Mouse (Mus musculus): ENCODE data around the gene Scube1. TPM values are rescaled to one million over a fixed set of nuclear protein-coding genes. Genes with fewer than 3 reads are reported as not detected.
A peak's percentile ranks its signal among the peaks of the same experiment; 100 is the strongest.

The Scube1 gene
- polyA plus RNA-seq, 1 experiment from 2014 or later = 12.6 TPM

DNA sequence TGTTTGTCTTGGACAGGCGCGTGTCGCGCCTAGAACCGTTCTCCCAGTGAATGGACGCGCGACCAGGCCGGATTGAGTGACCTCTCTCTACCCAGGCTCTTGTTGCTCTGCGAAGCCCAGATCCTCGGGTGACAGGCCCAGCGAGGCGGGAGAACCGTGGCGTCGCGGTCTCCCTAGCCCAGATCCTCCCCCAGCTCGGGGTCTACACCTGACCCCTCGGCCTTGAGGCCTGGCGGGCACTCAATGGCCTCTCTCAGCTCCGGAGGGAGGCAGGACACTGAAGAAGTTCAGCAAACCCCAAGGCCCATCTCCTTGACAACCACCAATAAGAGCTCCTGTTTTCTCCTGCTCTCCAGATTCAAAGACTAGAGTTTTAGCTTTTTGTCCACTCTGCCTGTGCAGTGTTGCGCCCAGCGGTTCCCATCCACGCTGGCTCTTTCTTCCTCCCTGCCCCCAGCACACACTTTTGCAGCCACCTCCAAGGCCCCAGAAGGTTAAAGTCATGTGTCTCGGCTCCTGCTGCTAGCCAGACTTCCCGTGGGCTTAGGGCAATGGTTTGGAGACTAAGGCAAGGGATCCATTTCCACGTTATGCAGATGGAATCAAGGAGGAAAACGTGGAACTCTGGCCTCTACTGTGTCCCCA lies 857 bp upstream of the Scube1 start:
- peak overlapping the region; percentile 65; the same call in 1 of the 2 replicates for H3K4me3 ChIP-seq (ENCODE audit: low read depth, low read length)
- peaks cover 38% of the 10 kb centered on the region for H3K27me3 ChIP-seq (replicated peaks; ENCODE audit: control insufficient read depth, insufficient read depth, low read length)
- H3K9ac ChIP-seq (ENCODE audit: low read depth, low read length) = no peak overlapping the region
- 18% methylated on average over 25 of the region's 28 CpGs for WGBS
- DNase-seq (ENCODE audit: low spot score) (no peak), ATAC-seq (ENCODE audit: low read depth) (no peak)
- peaks cover 9% of the 10 kb centered on the region; the same call in 1 of the 2 replicates for H3K4me1 ChIP-seq (ENCODE audit: control insufficient read depth, insufficient read depth, low read length)
- H3K9me3 ChIP-seq (ENCODE audit: control insufficient read depth, low read length) = no peaks in the 10 kb centered on the region
- no peak overlapping the region for H3K27ac ChIP-seq (replicated peaks; ENCODE audit: low read depth, low read length)
- no peaks in the 10 kb centered on the region for H3K36me3 ChIP-seq (ENCODE audit: control insufficient read depth, insufficient read depth, low read length)
- peak overlapping the region; percentile 95 for H3K4me2 ChIP-seq (ENCODE audit: low read depth, low read length)

DNA sequence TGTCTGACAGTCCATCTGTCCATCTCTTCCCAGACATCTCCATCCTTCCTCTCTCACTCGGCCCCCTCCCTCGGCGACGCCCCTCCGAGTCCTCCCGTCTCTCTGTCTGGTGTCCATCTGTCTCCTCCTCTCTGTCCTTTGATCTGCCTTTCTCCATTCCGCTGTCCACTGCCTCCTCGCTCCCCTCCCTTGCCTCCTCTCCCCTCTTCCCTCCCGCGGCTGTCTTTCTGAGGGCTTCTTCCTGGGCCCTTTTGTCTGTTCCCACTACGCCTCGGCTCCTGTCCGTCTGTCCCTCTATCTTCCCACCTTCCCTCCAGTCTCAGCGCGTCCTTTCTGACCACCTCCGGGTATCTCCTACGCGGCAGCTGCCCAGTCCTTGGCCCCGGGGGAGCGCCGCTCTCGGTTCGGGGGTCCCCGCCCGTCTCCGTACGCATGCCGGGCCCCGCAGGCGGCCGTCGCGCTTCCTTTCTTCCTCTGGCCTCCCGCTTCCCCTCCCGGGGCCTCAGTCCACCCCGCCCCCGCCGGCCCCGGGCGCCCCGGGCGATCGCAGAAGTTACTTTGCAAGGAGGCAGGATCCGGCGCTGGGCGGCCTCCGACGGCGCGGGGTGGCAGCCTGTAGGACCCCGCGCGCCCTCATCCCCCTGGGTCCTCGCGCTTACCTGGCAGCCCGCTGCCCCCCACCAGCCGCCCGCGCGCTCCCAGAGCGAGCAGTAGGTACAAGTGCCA lies 498 bp downstream of the Scube1 start:
- 1% methylated on average over 42 of the region's 61 CpGs for WGBS
- no peaks in the 10 kb centered on the region for H3K9me3 ChIP-seq (ENCODE audit: control insufficient read depth, low read length)
- H3K27ac ChIP-seq (replicated peaks; ENCODE audit: low read depth, low read length) = no peak overlapping the region
- peak overlapping the region; percentile 65 for H3K4me3 ChIP-seq (ENCODE audit: low read depth, low read length)
- DNase-seq (ENCODE audit: low spot score) = no peak
- peak overlapping the region; percentile 95 for H3K4me2 ChIP-seq (ENCODE audit: low read depth, low read length)
- peak; percentile 27 for ATAC-seq (ENCODE audit: low read depth)
- H3K36me3 ChIP-seq (ENCODE audit: control insufficient read depth, insufficient read depth, low read length) = no peaks in the 10 kb centered on the region
- H3K4me1 ChIP-seq (ENCODE audit: control insufficient read depth, insufficient read depth, low read length) = peaks cover 9% of the 10 kb centered on the region; the same call in 1 of the 2 replicates
- peak overlapping the region; percentile 66 for H3K9ac ChIP-seq (ENCODE audit: low read depth, low read length)
- peaks cover 38% of the 10 kb centered on the region for H3K27me3 ChIP-seq (replicated peaks; ENCODE audit: control insufficient read depth, insufficient read depth, low read length)

DNA sequence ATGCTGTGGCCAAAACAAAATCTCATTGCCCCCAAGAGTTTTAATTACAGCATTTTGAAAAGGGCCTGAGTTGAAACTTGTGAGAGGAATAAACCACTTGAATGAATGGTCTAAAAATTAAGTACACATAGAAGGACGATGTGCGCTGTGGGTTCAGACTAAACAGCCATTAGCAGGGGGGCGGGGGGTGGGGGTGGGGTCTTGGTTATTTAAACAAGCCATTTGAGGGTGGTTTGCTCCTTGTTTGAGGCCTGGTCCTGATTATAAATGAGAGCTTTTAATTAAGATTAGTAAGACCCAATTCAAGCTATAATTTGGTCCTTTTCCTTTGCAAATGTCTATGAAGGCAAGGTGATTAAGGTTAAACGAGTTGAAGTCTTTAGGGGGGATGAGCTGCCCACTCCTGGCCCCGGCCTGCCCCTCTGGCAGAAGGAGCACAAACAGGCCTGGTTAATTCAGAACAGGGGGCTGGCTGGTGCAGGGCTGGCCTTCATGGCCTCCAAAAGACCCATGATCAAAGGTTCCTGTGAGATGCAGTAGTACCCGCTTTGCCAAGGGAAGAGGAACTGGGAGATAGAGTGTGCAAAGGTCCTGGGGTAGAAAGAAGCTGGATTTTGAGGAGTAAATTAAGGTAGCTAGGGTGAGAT lies 9.1 kb downstream of the Scube1 start:
- 35% methylated on average over 6 of the region's 6 CpGs for WGBS
- no peak for DNase-seq (ENCODE audit: low spot score)
- no peak for ATAC-seq (ENCODE audit: low read depth)
- no peak overlapping the region for H3K4me3 ChIP-seq (ENCODE audit: low read depth, low read length)
- no peak overlapping the region for H3K27ac ChIP-seq (replicated peaks; ENCODE audit: low read depth, low read length)
- H3K27me3 ChIP-seq (replicated peaks; ENCODE audit: control insufficient read depth, insufficient read depth, low read length) = 0 out of 2 replicates have a peak, but pooled peaks cover 6% of the 10 kb centered on the region
- H3K4me1 ChIP-seq (ENCODE audit: control insufficient read depth, insufficient read depth, low read length) = peaks cover 4% of the 10 kb centered on the region; the same call in 1 of the 2 replicates
- no peak overlapping the region for H3K4me2 ChIP-seq (ENCODE audit: low read depth, low read length)
- no peaks in the 10 kb centered on the region for H3K36me3 ChIP-seq (ENCODE audit: control insufficient read depth, insufficient read depth, low read length)
- no peaks in the 10 kb centered on the region for H3K9me3 ChIP-seq (ENCODE audit: control insufficient read depth, low read length)
- H3K9ac ChIP-seq (ENCODE audit: low read depth, low read length) = no peak overlapping the region

DNA sequence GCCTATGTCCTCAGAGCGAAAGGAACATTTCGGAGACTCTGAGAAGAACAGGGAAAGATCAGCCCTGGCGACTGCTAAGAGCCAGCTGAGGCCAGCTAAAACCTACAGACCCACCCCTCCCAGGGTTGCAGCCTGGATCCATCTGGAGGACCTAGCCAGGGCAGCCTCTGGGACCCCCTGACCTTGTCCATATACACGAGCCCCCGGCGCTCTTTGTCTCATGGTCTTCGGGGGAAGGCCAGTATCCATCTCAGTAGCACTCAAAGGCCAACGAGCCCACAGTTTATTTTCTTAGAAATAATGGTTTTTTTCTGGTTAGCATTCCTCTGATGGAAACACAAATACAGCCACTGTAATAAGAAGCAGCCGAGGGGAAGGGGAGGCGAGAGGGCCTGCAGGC lies 12.0 kb downstream of the Scube1 start:
- Histone ChIP-seq H3K27ac (replicated peaks; ENCODE audit: low read depth, low read length) (no peak overlapping the region), H3K27me3 (replicated peaks; ENCODE audit: control insufficient read depth, insufficient read depth, low read length) (peaks cover 8% of the 10 kb centered on the region; the same call in 1 of the 2 replicates), H3K4me1 (ENCODE audit: control insufficient read depth, insufficient read depth, low read length) (peaks cover 4% of the 10 kb centered on the region; the same call in 1 of the 2 replicates), H3K9me3 (ENCODE audit: control insufficient read depth, low read length) (no peaks in the 10 kb centered on the region), H3K9ac (ENCODE audit: low read depth, low read length) (no peak overlapping the region), H3K4me2 (ENCODE audit: low read depth, low read length) (no peak overlapping the region), H3K36me3 (ENCODE audit: control insufficient read depth, insufficient read depth, low read length) (no peaks in the 10 kb centered on the region), H3K4me3 (ENCODE audit: low read depth, low read length) (no peak overlapping the region)
- WGBS = 67% methylated on average over 10 of the region's 10 CpGs
- DNase-seq (ENCODE audit: low spot score) = no peak
- no peak for ATAC-seq (ENCODE audit: low read depth)

DNA sequence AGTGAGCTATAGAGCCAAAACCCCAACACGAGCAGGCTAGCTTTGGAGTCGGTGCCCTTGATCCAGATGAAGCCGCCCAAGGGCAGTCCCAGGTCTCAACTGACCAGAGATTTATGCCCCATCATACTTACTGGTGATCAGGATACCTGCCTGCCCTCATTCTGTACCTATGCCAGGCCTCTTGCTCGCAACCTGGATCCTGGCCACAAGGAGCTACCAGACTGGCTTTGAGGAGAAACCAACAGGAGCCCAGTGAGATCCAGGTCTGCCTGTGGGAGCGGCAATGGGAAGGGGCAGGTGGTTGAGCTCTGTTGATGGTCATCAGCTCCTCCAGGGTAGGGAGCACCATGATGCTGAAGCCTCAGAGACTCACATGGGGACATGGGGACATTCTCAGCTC lies 12.5 kb downstream of the Scube1 start:
- WGBS = 81% methylated on average over 5 of the region's 5 CpGs
- peaks cover 8% of the 10 kb centered on the region; the same call in 1 of the 2 replicates for H3K27me3 ChIP-seq (replicated peaks; ENCODE audit: control insufficient read depth, insufficient read depth, low read length)
- DNase-seq (ENCODE audit: low spot score) = no peak
- H3K36me3 ChIP-seq (ENCODE audit: control insufficient read depth, insufficient read depth, low read length) = no peaks in the 10 kb centered on the region
- peaks cover 4% of the 10 kb centered on the region; the same call in 1 of the 2 replicates for H3K4me1 ChIP-seq (ENCODE audit: control insufficient read depth, insufficient read depth, low read length)
- H3K4me2 ChIP-seq (ENCODE audit: low read depth, low read length) = no peak overlapping the region
- no peak overlapping the region for H3K4me3 ChIP-seq (ENCODE audit: low read depth, low read length)
- no peak for ATAC-seq (ENCODE audit: low read depth)
- no peak overlapping the region for H3K9ac ChIP-seq (ENCODE audit: low read depth, low read length)
- no peak overlapping the region for H3K27ac ChIP-seq (replicated peaks; ENCODE audit: low read depth, low read length)
- no peaks in the 10 kb centered on the region for H3K9me3 ChIP-seq (ENCODE audit: control insufficient read depth, low read length)

DNA sequence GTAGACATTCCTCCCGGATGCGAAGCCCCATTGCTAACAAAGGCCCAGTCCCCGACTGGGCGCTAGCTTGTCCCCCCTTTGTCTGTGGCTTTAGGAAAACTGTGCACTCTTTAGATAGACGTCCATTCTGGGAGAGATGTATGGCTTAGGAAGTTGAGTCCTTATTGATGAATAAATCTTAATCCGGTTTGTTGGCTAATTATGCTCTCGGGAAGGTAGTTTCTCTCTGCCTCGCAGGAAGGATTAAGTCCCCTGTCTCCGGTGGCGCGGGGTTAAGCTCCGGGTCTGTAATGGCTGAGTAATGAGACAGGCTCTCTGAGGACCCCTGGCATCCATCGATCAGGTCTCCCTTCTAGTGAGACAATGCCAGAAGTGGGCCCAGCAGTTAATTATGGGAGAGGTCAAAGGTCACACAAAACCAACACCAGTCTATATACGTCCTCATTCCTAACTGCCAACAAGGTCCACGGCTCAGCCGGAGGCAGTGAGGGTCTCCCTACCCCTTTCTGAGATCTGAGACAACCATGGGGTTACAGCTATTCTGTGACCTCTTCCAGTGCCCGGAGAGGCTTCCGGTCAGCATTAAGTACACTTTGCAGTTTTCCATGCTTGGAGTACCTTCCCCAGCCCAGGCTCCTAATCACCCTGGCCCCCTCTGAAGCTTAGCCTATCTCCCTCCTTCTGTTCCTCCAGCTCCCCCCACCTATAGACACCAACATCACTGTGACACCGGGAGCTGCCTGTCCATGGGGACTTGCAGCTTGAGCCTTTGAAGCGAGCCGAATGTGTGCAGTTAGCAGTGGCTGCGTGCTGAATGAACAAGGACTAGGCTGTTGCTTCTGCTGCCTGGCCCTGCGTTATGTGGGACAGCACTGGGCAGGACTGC lies 14.7 kb downstream of the Scube1 start:
- DNase-seq (ENCODE audit: low spot score) (no peak), ATAC-seq (ENCODE audit: low read depth) (no peak)
- Histone ChIP-seq H3K4me1 (ENCODE audit: control insufficient read depth, insufficient read depth, low read length) (peaks cover 9% of the 10 kb centered on the region), H3K9me3 (ENCODE audit: control insufficient read depth, low read length) (no peaks in the 10 kb centered on the region), H3K9ac (ENCODE audit: low read depth, low read length) (no peak overlapping the region), H3K36me3 (ENCODE audit: control insufficient read depth, insufficient read depth, low read length) (no peaks in the 10 kb centered on the region), H3K4me3 (ENCODE audit: low read depth, low read length) (no peak overlapping the region), H3K27me3 (replicated peaks; ENCODE audit: control insufficient read depth, insufficient read depth, low read length) (peaks cover 8% of the 10 kb centered on the region; the same call in 1 of the 2 replicates), H3K27ac (replicated peaks; ENCODE audit: low read depth, low read length) (no peak overlapping the region), H3K4me2 (ENCODE audit: low read depth, low read length) (no peak overlapping the region)
- 28% methylated on average over 23 of the region's 23 CpGs for WGBS

DNA sequence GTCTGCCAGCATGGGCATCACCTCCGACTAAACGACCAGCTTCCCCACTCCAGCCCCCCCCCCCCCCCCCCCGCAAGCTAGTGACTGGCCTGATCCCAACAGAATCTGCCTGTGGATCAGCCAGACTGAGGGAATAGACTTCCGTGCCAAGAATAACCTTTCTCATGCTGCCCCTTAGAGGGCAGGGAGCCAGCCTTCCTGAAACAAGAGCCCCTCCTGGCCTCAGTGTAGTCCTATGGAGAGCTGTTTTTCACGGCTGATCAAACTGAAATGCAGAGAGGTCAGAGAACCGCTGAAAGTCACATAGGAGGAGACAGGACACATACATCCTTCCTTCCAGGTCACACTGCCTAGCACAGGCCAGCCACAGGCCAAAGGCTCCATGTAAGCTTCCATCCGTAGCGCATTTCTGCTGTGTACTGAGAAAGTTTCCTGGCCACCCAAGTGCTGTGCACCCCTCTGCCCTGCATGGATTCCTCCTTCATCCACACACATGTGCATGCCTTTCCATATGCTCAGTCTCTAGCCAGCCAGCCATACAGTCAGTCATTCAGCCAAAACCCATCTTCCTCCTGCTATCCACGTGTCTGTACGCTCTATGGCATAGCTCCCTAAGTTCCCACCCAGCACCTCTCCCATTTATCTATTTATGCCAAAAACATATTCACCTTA lies 18.2 kb downstream of the Scube1 start:
- Histone ChIP-seq H3K4me2 (ENCODE audit: low read depth, low read length) (peak overlapping the region; percentile 18; the same call in 1 of the 2 replicates), H3K4me3 (ENCODE audit: low read depth, low read length) (no peak overlapping the region), H3K9ac (ENCODE audit: low read depth, low read length) (no peak overlapping the region), H3K4me1 (ENCODE audit: control insufficient read depth, insufficient read depth, low read length) (peaks cover 6% of the 10 kb centered on the region), H3K27me3 (replicated peaks; ENCODE audit: control insufficient read depth, insufficient read depth, low read length) (peaks cover 4% of the 10 kb centered on the region; the same call in 1 of the 2 replicates), H3K36me3 (ENCODE audit: control insufficient read depth, insufficient read depth, low read length) (0 out of 2 replicates have a peak, but pooled peaks cover 7% of the 10 kb centered on the region), H3K27ac (replicated peaks; ENCODE audit: low read depth, low read length) (peak overlapping the region; percentile 33; the same call in 1 of the 2 replicates), H3K9me3 (ENCODE audit: control insufficient read depth, low read length) (no peaks in the 10 kb centered on the region)
- DNase-seq (ENCODE audit: low spot score) (peak; percentile 86), ATAC-seq (ENCODE audit: low read depth) (peak; percentile 80)
- 31% methylated on average over 9 of the region's 10 CpGs for WGBS
